Mouse (Mus musculus): ENCODE data around the gene Pth2.

Gene Pth2

DNA sequence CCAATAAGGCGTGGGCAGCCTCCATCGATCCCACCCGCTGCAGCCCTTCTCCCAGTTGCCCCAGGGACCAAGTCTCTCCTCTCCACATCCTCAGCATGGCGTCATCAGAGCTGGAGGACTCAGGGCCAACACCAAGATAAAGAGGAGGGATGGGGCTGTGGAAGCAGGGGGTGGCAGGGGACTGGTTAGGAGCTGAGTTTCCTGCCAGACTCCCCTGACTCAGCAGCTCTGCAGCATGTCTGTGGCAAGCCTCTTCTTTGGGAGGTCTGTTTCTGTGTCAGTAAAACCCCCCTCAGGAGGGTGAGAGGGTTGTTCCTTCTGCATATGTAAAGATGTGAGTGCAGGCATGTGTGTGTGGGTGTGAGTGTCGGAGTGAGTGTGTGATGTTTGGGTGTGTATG is 16.2 kb downstream of the Pth2 start:
- no peak for DNase-seq (ENCODE audit: extremely low spot score, low spot score)

DNA sequence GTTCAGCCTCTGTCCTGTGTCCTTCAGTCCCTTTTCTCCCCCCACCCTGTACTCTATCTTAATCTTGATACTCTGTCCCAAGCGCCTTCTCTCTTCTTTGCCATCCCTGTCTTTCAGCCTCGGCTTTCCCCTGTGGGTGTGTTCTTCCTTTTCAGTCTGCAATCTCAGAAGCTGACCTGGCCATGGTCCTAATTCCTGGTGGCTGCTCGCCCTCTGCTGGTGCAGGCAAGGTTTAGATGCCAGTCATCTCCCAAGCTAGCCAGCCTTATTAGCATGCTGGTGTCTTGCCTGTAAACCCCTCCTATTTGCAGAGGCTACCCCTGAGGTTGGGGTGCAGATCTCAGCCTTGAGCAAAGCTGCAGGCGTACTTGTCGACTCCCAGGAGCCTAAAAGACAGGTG is 17.6 kb downstream of the Pth2 start:
- DNase-seq (ENCODE audit: extremely low spot score, low spot score): peak; percentile 66

DNA sequence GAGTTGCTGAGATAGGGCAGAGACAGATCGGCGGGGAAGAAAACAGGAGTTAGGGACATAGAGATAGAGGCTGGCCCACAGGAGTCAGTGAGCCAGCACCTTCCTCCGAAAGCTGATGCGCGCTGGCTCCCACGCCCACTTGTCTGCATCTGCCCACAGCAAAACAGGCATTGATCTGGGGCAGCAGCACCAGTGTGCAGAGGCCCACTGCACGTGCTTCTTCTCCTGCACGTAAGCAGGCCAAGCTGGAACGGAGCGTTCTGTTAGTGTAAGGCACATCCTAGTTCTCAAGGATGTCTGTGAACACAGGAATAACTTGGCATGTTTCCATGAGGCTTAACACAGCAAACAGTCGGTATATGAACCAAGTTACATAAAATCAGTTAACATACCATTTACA is 18.2 kb downstream of the Pth2 start:
- DNase-seq (ENCODE audit: extremely low spot score, low spot score): no peak

- no peak for DNase-seq (ENCODE audit: extremely low spot score, low spot score)
Observed at GRCm38 (mm10) chr7:45202654-45203053, 21.9 kb downstream of the Pth2 start.

- peak; percentile 96 for DNase-seq (ENCODE audit: extremely low spot score, low spot score)
Observed at GRCm38 (mm10) chr7:45204380-45205143, 23.8 kb downstream of the Pth2 start, which contains the start of gene Ccdc155. TSS of gene Ccdc155 (minus strand) at chr7:45204892.

DNA sequence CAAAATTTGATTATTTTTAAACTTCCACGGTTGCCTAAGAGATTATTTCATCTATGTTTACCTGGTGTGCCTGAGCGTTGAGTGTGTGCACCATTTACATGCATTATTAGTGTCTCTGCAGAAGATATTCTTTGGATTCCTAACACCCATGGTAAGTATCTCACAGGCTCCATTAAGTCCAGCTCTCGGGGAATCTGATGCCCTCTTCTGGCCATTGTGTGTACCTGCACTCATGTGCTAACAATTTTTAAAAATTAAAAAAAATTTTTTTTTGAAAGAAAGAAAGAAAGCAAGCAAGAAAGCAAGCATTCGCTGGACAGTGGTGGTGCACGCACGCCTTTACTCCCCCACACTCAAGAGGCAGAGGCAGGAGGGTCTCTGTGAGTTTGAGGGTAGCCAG is 27.5 kb downstream of the Pth2 start:
- DNase-seq (ENCODE audit: extremely low spot score, low spot score): no peak

- no peak for DNase-seq (ENCODE audit: extremely low spot score, low spot score)
Observed at GRCm38 (mm10) chr7:45211070-45211469, 30.3 kb downstream of the Pth2 start.

DNA sequence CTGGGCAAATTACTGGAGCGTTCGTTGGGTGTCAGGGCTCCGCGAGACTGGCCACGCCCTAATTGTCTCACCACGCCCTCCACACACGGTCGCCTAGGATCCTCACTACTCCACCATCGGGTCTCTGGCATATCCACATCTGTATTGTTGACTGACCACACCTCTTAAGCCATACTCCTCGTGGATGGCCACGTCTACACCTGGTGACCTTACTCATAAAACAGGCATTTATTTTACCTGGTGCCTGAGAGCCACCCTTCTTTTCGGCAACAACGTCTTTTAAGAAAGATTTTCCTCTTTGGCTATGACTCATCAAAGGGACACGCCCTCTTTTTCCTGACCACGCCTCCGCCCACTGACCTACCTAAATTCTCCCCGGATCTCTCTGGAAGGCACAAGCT is 31.1 kb downstream of the Pth2 start, which contains the start of gene Dkkl1:
TSS of gene Dkkl1 (minus strand) at position 297 of the 401 bp plus-strand sequence.
- no peak for DNase-seq (ENCODE audit: extremely low spot score, low spot score)

- no peak for DNase-seq (ENCODE audit: extremely low spot score, low spot score)
Observed at GRCm38 (mm10) chr7:45212356-45212755, 31.6 kb downstream of the Pth2 start.

DNA sequence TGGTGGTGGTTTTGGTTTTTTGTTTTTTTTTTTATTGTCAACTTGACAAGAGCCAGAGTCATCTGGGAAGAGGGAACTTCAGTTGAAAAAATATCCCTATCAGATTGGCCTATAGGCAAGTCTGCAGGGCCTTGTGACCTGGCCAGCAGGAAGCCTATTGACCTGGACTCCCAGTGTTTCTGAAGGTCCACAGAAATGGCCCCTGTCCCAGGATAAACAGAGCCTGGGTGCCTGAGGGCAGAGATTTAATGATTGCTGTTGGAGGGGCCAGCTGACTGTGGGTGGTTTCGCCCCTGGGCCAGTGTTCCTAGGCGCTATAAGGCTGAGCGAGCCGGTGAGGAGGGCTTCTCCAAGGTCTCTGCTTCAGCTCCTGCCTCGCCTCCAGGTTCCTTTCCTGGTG is 32.9 kb downstream of the Pth2 start:
- no peak for DNase-seq (ENCODE audit: extremely low spot score, low spot score)

DNA sequence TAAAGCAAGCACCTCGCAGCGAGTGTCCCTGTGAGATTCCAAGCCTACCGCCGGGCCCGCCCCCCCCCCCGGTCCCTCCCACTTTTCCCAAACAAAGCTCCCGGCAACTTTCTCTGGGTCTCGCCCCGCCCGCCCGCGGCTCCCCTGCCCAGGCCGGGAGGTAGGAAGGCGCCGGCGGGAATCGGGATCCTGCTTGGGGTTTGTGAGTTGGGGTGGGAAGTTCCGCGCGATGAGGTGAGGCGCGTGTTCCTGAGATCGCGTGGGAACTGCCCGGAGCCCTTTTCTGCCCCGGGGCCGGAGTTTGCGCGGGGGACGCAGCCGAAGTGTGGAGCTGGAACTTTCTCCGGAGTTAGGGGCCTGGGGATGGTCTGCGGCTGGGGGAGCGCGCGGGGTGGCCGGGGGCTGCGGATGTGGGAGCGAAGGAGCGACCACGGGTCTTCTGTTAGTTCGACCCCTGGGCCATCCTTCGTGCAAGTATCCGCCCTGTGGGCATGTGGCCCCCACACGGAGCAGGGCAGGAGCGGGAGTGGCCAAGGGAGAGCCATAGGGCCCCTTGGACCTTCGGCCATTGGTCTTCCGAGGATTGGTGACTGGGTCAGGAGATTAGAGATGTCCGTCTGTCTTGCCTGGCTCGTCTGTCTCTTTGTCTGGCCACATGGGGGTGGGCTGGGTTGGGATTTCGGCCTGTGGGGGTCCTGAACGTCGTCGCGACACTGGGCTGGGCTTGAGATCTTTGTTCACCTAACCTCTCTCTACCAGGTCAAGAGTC is 35.1 kb downstream of the Pth2 start, which contains the start of gene Tead2:
TSS of gene Tead2 (plus strand) at position 81 of the 769 bp plus-strand sequence.
- DNase-seq (ENCODE audit: extremely low spot score, low spot score): peak; percentile 82

DNA sequence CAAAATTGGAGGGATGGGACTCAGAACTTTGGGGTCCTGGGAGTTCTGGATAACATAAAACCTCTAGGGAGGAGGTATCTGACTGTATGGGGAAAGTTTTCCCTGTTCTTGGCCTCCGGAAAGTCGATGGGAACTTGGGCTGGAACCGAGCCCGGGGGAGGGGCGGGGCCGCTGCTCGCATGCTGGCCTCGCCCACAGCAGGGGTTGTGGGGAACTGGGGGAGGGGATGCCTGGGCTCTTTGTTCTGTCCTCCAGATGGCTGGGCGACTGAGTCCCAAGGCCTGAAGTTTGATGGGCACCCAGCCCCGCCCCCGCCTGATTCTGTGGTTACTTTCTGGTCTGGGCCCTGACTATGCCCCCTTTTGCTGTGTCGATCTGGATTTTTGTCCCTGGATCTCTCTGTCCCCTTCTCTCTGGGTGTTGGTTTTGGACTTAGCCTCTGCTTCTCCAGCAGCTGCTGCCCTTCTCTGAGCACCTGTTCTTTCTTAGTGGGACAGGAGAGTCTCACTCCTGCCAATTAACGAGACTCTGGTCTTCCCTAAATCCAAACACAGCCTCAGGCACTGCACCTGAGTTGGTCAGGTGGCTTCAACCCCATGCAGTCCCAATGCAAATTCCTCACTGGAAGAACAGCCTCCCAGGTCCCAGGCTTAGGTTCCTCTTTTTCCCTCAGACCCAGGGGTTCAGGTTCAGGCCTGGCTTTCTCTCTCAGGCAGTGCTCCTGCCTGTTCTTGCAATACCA is 35.8 kb downstream of the Pth2 start:
- peak; percentile 94 for DNase-seq (ENCODE audit: extremely low spot score, low spot score)

- no peak for DNase-seq (ENCODE audit: extremely low spot score, low spot score)
Observed at GRCm38 (mm10) chr7:45221680-45222079, 40.9 kb downstream of the Pth2 start.

- DNase-seq (ENCODE audit: extremely low spot score, low spot score): no peak
Observed at GRCm38 (mm10) chr7:45224826-45225225, 44.0 kb downstream of the Pth2 start.

DNA sequence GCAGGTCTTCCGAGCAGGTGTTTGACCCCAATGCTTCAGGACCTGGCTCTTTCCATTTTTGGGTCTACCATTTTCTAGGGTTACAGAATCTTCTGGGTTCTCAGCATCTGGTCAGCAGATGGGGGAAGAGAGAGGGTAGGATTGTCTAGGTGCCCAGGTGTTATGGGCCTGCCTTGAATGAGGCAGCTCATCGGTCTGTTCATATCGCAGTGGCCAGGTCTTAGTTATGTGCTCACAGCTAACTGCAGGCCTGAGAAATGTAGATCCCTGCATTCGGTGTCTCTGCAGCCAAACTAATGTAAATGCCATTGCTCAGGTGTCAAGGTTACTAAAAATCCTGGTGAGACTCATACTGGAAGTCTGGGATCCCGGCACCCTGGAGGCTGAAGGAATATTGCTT is 45.6 kb downstream of the Pth2 start:
- no peak for DNase-seq (ENCODE audit: extremely low spot score, low spot score)

- no peak for DNase-seq (ENCODE audit: extremely low spot score, low spot score)
Observed at GRCm38 (mm10) chr7:45228548-45228947, 47.8 kb downstream of the Pth2 start.

GRCm38 (mm10) chr7:45229046-45229445 is 48.3 kb downstream of the Pth2 start:
- DNase-seq (ENCODE audit: extremely low spot score, low spot score): no peak

GRCm38 (mm10) chr7:45229459-45230203 is 48.8 kb downstream of the Pth2 start:
- no peak for DNase-seq (ENCODE audit: extremely low spot score, low spot score)

- DNase-seq (ENCODE audit: extremely low spot score, low spot score): no peak
Observed at GRCm38 (mm10) chr7:45231192-45231591, 50.4 kb downstream of the Pth2 start.

Measured in neural tube, embryonic 10.5 days (tissue).